Mouse (Mus musculus) liver, embryonic 14.5 days (tissue): Measurements from ENCODE around the gene Nek7.

Experiments used
- CTCF ChIP-seq: IDR thresholded peaks from 2 replicates; pipeline ENCODE4 v1.5.1; 2016; ENCODE audit warnings: antibody characterized with exemption, low read depth, control low read depth
- EP300 ChIP-seq: IDR thresholded peaks from 2 replicates; pipeline ENCODE4 v1.6.1; 2016; ENCODE audit warnings: antibody characterized with exemption, low read depth

DNA sequence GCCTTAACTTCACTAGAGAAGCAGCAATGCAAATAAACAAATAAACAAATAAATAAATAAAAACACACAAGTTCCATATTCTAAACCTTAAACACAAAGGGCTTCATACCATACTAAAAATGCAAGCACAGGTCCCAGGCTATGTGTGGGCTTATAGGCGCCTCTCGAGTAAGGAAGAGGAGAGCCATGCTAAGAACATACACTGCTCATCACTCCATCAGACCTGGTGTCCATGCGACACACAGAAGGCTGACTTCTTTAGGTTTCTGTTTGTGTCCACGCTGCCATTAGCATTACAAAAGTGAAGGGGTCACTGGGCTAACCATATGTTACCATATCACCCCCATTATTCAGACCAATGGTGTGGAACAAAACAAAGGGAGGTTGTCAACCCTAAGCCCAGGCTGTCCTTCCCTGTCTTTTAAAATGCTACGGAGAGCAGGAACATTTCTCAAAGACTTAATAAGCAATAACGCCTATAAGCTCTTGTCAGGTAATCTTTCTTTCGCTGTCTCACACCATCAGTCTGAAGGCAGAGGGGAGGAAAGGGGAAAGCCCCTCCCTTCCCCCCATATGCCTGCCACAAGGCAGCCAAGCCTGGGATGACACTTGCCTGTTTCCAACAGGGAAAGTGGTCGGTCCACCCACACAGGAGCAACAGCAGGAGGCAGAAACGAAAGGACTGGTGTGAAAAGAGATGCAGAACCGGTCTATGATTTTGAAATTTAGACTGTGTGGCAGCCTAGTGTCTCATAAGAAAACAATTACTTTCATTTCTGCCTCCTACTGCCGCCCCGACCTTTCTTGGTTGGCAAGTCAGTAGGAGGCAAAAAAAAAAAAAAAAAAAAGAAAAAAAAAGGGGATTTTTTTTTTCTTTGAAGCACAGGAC is 60.5 kb downstream of the Nek7 start:
- TF ChIP-seq CTCF (no peak), EP300 (no peak)
